17 mouse cellular contexts compared by ENCODE assay signal in genomic region chr9:64704073-64704840, GRCm38 (mm10). TPM values are rescaled to one million over a fixed set of nuclear protein-coding genes. Genes with fewer than 3 reads are reported as not detected.
DNase-seq lines count a peak whose midpoint lies in the region; ATAC-seq lines count a peak whose summit lies in the region.
"Had no signal": no experiment of that assay in that cellular context is flagged by ENCODE, and none has a peak within 500 bp of the region (broad histone marks: within the 10 kb centered on the region; RNA-seq: fewer than 3 reads in every experiment).

No protein-coding gene starts in this region.

- WGBS in heart, embryonic 10.5 days: 84% methylated on average over 5 of the region's 5 CpGs

- H3K4me1 ChIP-seq in heart, embryonic 10.5 days: no peaks in the 10 kb centered on the region; the same call in 1 of the 2 replicates
- H3K4me1 ChIP-seq: embryonic facial prominence, embryonic 12.5 days; hindbrain, embryonic 10.5 days; neural tube, embryonic 13.5 days had no signal

- H3K27me3 ChIP-seq in heart, embryonic 10.5 days (ENCODE audit: insufficient read depth, poor library complexity, severe bottlenecking): no peaks in the 10 kb centered on the region
- H3K27me3 ChIP-seq: embryonic facial prominence, embryonic 12.5 days; neural tube, embryonic 13.5 days had no signal

- no peak overlapping the region for H3K27ac ChIP-seq in heart, embryonic 10.5 days
- H3K27ac ChIP-seq: embryonic facial prominence, embryonic 12.5 days; hindbrain, embryonic 10.5 days; neural tube, embryonic 13.5 days had no signal

- peak; percentile 43; the same call in 1 of the 2 replicates for ATAC-seq in megakaryocyte, adult 5-6 weeks (ENCODE audit: poor library complexity, severe bottlenecking)
- ATAC-seq: forebrain, embryonic 16.5 days had no signal

- H3K4me3 ChIP-seq in heart, embryonic 10.5 days: no peak overlapping the region
- H3K4me3 ChIP-seq: embryonic facial prominence, embryonic 12.5 days; hindbrain, embryonic 10.5 days; neural tube, embryonic 13.5 days had no signal

- H3K9me3 ChIP-seq in heart, embryonic 10.5 days: no peaks in the 10 kb centered on the region
- H3K9me3 ChIP-seq: embryonic facial prominence, embryonic 12.5 days; hindbrain, embryonic 10.5 days; neural tube, embryonic 13.5 days had no signal

- H3K36me3 ChIP-seq in heart, embryonic 10.5 days: peaks cover 28% of the 10 kb centered on the region

- peak; percentile 55 for DNase-seq in heart, embryonic 10.5 days (ENCODE audit: low spot score)
- DNase-seq in heart, postnatal 36 days: no peak
- DNase-seq in lung, postnatal 25 days (ENCODE audit: low spot score): peak; percentile 15
- DNase-seq in lung, postnatal 4 days: no peak
- no peak for DNase-seq in urinary bladder, postnatal 25 days (ENCODE audit: low spot score)
- no peak for DNase-seq in testis, postnatal 10 days (ENCODE audit: low spot score)
- no peak for DNase-seq in left cerebral cortex, adult 18-20 months (ENCODE audit: low spot score in 2 of 2)
- DNase-seq: adrenal gland, postnatal 10 days; cerebellum, adult 8-10 months; liver; lung, embryonic 14.5 days; thymus, adult 2 months had no signal

- intact Hi-C loops in heart, postnatal 36 days (cut with DNase I): no loop called here

RNA-seq across cellular contexts. Expression of gene Rab11a, which starts 33.3 kb away (rescaled TPM):
- 318 and 342 TPM in 2 replicates for polyA plus RNA-seq in heart, embryonic 10.5 days (2016; fragmentation: Nextera tagmentation; extraction: Ambion mirVana)
- total RNA-seq in heart, postnatal 36 days (2021): 100 to 1,000 TPM; 181 to 194 TPM
- 249 and 281 TPM in 2 replicates for total RNA-seq in megakaryocyte, adult 5-6 weeks (2015)
- 144 and 161 TPM in 2 replicates for total RNA-seq in megakaryocyte, adult 5-6 weeks (2017)
- 100 to 1,000 TPM; 229 to 237 TPM for total RNA-seq in left cerebral cortex, adult 18-20 months (2021)

Comparison
In these comparisons a context has a peak if more than half of its experiments do, and no peak if none do; other contexts are left out.
1. DNase-seq: peak in heart, embryonic 10.5 days (single experiment) and lung, postnatal 25 days (single experiment); none in heart, postnatal 36 days (0 of 2), lung, postnatal 4 days (0 of 2), urinary bladder, postnatal 25 days (single experiment), testis, postnatal 10 days (single experiment) and left cerebral cortex, adult 18-20 months (0 of 2).